Mouse (Mus musculus) left cerebral cortex, postnatal 10 days (tissue): ENCODE measurements around the gene Dlgap5. TPM values are rescaled to one million over a fixed set of nuclear protein-coding genes. Genes with fewer than 3 reads are reported as not detected.

Source experiments
- DNase-seq, 2 experiments: peaks; one replicate each; pipeline ENCODE4 v3.0.0; 2021 to 2022; ENCODE audit warnings: low spot score in 2 of 2, mixed read lengths in 1 of 2; ENCODE audit errors: extremely low spot score in 1 of 2
- intact Hi-C: fragments of 180-260 bp; cut with DNase I; formaldehyde crosslinking; loops from one replicate; pipeline ENCODE4 v1.15.1; 2025
- total RNA-seq, 2 experiments: library from RNA; stranded (reverse); gene quantifications; 2 replicates each; pipeline ENCODE4 v1.2.3; 2021

Dlgap5 gene
- total RNA-seq, 2 experiments from 2014 or later: 1.6 to 1.7 TPM

DNA sequence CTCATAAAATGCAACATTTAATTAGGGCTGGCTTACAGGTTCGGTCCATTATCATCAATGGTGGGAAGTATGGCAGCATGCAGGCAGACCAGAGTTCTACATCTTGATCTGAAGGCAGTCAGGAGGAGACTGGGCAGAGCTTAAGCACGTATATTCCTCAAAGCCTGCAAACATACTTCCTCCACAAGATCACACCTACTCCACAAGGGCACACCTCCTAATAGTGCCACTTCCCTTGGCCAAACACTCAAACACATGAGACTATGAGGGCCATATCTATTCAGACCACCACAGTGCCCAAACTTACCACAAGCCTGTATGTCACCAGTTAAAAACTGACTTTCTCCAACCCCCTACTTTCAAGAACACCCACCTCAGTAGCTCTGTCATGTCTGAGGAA is 56.8 kb downstream of the Dlgap5 start:
- intact Hi-C loops: no loop called here
- no peak for DNase-seq

DNA sequence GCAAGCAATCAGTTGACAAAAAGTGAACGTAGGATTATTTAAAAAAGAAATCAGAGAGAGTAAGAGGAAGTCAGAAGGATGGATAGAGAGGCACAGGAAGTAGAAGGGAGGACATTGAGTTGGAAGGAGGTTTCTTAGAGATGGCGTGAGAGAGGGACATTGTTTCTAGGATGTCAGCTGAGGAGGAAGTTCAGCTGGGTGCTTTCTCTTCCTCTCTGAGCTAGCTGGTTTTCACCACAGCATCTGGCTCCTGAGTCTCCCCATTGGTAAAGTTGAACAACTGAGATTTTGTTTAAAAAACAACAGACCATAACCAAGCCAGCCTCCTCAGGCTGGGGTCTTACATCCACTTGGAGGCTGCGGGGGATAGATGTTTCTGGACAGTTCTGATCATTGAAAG is 58.6 kb downstream of the Dlgap5 start:
- DNase-seq: no peak
- intact Hi-C loops: no loop called here

DNA sequence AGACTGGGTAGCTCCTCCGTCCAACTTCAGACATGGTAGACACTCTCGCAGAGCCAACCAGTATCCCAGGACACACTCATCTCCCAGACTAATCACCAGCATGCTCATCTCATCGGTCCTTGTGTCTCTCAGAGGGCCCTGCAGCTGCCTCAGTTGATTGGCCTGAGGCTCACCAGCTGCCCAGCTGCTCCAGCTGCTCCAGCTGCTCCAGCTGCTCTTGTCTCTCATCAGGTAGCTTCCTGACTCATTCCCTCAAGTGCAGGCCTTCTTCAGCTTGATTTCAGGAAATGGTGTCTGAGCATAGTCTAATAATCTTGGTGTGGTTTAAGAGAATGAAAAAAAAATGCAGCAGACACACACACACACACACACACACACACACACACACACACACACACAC is 61.6 kb downstream of the Dlgap5 start:
- intact Hi-C loops: no loop called here
- DNase-seq: no peak

DNA sequence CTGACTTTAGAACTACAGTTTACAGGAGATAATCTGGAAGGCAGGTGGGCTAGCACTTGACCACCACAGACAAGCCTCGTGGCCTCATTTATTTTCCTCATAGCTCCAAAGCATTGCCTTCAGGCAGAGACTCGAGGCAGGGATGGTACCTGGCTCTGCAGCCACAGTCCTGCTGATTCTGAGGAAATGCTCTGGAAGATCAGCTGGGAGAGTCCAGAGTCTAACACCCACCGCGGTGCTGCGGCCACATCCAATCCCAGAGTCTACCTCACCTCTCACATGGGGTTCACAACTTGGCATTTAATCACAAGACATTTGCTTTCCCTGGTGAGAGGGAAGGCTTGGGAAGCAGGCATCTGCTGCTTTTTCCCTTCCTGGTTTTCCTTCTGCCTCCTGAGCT is 63.3 kb downstream of the Dlgap5 start:
- intact Hi-C loops: no loop called here
- no peak for DNase-seq

DNA sequence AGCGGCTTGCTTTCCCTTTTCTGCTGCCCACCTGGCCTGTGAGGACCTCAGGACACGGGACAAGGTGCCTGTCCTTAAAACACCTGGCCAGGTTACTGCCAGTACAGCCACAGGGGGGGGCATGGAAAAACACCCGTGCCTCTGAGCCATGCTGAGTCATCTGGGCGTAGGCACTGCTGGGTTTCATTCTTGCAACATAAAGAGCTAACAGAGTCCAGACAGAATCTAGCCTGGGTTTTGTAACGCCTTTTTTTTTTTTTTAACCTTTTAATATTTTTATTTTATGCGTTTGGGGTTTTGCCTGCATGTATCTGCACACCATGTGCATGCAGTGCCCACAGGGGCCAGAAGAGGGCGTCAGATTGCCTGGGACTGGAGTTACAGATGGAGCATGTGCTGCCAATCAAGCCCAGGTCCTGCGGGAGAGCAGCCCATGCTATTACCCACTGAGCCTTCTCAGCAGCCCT is 64.1 kb downstream of the Dlgap5 start:
- DNase-seq: peak in 1 of 2 experiments; percentile 42
- intact Hi-C loops: no loop called here

DNA sequence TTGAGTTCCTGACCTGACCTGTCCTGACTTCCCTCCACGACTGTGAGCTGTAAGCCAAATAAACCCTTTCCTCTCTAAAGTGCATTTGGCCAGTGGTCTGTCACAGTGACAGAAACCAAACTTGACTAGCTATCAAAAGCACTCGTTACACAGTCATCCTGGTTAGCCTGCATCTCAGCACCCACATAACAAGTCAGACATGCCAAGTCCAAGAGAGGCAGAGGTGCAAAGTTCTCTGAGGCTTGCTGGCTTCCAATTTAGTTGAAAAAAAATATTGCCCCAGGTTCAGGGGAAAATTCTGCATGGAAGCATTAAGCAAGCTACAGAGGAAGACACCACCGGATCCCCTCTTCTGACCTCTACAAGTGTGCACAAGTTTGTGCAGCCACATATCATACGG is 65.0 kb downstream of the Dlgap5 start:
- no peak for DNase-seq
- intact Hi-C loops: no loop called here

DNA sequence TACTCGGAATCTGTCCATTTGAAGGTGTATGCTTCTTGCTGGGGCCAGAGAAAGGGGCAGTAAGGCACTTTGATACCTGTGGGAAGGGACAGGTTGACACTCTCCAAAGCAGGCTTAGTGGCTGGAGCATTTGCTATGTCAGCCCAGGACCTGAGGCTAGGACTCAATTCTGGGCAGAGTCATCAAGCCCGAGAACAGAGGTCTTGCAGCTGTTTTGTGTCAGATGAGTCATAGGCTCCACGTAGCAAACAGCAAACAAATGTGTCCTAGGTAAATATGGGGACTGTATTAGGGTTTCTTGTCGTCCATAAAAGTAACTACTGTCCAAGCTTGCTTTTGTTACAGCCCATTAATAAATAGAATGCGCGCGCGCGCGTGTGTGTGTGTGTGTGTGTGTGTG is 65.9 kb downstream of the Dlgap5 start:
- no peak for DNase-seq
- intact Hi-C loops: no loop called here

DNA sequence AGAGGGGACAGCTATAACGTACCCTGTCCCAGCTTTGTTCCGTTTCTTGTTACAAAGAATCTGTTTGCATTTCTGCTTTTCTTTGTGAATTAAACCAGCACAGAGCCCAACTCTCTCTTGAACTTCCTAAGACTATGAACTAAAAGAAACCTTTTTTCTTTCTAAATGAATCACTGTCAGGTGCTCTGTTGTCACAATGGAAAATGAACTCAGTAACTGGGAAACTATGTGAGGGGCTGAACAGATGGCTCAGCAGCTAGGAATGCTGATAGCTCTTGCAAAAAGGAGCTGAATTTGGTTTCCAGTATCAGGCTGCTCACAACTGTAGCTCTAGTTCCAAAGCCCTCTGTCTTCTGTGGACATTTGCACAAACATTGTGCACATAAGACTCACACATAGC is 67.2 kb downstream of the Dlgap5 start:
- intact Hi-C loops: no loop called here

DNA sequence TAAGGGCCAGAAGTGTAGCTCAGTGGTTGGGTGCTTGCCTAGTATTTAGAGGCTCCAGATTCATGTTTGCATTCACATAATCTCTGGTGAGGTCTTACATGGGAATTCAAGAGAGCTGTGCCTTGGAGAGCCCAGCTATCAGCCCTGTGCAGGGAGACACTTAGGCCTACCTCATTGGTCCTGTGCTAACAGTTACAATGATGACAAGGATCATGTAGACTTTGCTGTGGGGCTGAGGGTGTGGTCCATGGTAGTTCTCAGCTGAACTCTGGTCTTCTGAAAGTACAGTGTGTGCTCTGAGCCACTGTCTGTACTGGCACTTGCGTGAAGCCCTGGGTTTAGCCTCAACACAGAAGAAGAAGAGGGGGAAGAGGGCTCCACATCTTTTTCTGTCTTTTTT is 71.5 kb downstream of the Dlgap5 start:
- no peak for DNase-seq

More for the DNA sequence above, 67.2 kb downstream of the Dlgap5 start:
- no peak for DNase-seq

DNA sequence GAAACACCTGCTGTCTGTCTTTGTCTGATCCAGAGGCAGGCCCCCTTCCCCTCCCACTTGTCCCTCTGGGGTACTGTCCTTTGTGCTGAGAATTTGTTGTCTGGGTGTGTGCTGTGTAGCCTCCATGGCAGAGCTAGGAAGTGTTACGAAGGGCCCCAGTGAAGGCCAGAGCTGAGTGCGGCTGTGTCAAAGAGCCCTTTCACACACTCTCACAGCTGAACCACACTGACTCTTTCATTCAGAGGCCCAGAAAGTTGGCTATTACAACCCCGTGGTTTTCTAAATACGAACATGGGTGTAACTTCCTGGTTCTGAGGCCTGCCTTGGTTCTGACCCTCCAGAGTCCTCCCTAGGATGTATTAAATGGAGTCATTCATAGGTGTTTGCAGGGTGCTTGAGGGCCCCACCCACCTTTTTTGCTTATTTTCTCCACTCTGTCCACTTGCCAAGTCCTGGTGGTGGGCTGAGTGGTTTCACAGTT is 76.4 kb downstream of the Dlgap5 start:
- intact Hi-C loops: no loop called here
- DNase-seq: peak in 1 of 2 experiments; percentile 25

More for the DNA sequence above, 71.5 kb downstream of the Dlgap5 start:
- intact Hi-C loops: no loop called here

DNA sequence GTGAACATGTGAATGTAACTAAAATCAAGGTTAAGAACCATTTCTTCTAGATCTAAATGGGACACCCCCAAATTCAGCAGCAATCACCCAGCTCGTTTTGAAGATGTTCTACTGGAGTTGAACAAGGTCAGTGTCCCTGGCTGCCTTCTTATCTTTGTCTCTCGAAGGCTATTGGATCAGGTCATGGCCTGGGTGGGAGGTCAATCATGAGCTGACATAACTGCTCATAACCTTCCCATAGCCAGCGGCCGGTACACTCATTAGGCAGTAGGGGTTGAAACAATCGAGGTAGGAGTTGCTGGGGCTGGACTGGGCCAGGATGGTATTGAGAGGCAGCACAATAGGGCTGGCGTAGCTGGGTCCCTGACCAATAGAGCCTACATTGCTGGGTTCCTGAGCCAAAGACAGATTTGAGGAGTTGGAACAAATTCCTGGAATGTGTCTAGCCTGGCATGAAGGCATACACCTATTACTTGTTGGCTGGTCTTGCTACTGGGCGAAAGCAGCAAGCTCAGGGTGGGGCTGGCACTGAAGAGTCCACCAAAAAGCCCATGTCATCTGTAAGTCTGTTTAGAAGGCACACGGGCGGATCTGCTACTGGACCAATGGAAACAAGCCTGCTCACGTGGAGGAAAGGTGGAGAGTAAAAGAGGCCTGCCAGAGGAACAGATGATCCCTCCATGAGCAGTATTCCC is 77.8 kb downstream of the Dlgap5 start:
- intact Hi-C loops: no loop called here
- DNase-seq: no peak

Other genes starting within 250 kb of the Dlgap5 start
- gene Gch1, start 229.0 kb downstream of the Dlgap5 start, total RNA-seq: 1 to 10 TPM; 1.1 to 1.4 TPM
- gene Wdhd1, start 141.6 kb downstream of the Dlgap5 start, total RNA-seq: 1 to 10 TPM; 6.1 to 6.3 TPM
- gene Socs4, start 141.5 kb downstream of the Dlgap5 start, total RNA-seq: 1 to 10 TPM; 9.2 to 9.8 TPM
- gene Mapk1ip1l, start 120.1 kb downstream of the Dlgap5 start, total RNA-seq: 10 to 100 TPM; 72.3 to 73.8 TPM
- gene Lgals3, start 50.7 kb downstream of the Dlgap5 start, total RNA-seq: 1 to 10 TPM in 1 of 2 experiments, under 1 TPM in 1; 0.55 to 1.7 TPM
- gene Fbxo34, start 32.0 kb upstream of the Dlgap5 start, total RNA-seq: 10 to 100 TPM; 59.1 to 61.7 TPM
- 10 to 100 TPM; 13.0 to 13.8 TPM for gene Atg14, start 152.2 kb upstream of the Dlgap5 start, total RNA-seq
- 10 to 100 TPM; 92.6 to 93.4 TPM for gene Ktn1, start 230.0 kb upstream of the Dlgap5 start, total RNA-seq